Mouse (Mus musculus) embryonic fibroblast, embryonic 13.5 days (primary cell): ENCODE measurements around the gene Ube2q1. TPM values are rescaled to one million over a fixed set of nuclear protein-coding genes. Genes with fewer than 3 reads are reported as not detected.

Experiments used
- H3K27ac ChIP-seq: 2 replicates; pipeline ENCODE4 v1.5.1; 2012; ENCODE audit warnings: low read length, control low read depth, inconsistent platforms; ENCODE audit not compliant: insufficient read depth
- H3K4me1 ChIP-seq: 2 replicates; pipeline ENCODE4 v1.6.1; 2011; ENCODE audit warnings: low read length; ENCODE audit not compliant: control insufficient read depth, insufficient read depth
- H3K4me3 ChIP-seq: 2 replicates; pipeline ENCODE4 v1.5.1; 2011; ENCODE audit warnings: mild to moderate bottlenecking, control low read depth, low read length; ENCODE audit not compliant: insufficient read depth
- CTCF ChIP-seq: IDR thresholded peaks from 2 replicates; pipeline ENCODE4 v1.5.1; 2011; ENCODE audit warnings: mild to moderate bottlenecking, control low read depth, low read length, moderate library complexity, borderline replicate concordance; ENCODE audit not compliant: insufficient read depth
- POLR2A ChIP-seq: IDR thresholded peaks from 2 replicates; pipeline ENCODE4 v1.6.1; 2011; ENCODE audit warnings: low read depth, mild to moderate bottlenecking, control low read depth, low read length, moderate library complexity
- polyA plus RNA-seq: library from polyadenylated mRNA; stranded (reverse); fragments of >200 nt; gene quantifications from 2 replicates; pipeline ENCODE4 v1.2.4, GENCODE M21; 2011; ENCODE audit warnings: low read depth; ENCODE audit not compliant: missing spikeins, insufficient read length

Gene Ube2q1
- polyA plus RNA-seq, 1 experiment, result 84.9 TPM

DNA sequence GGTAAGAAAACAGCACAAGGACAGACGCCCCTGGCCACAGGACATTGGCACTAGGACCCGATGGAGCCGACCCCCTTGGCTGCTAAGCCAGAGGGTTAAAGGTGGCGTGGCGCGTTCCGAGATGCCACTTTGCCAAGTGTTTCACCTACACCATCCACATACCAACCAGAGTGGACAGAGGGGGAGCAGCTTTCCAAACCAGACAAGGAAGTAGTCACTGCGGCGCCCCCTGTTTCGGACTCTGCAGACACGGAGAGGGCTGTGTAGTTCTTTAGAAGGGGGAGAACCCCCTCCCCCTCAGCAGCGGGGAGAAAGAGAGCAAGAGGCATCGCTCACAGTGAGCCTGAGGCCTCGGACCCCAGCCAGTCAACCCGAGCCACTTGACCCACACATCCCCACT lies 29.5 kb downstream of the Ube2q1 start:
- Histone ChIP-seq H3K27ac (no peak overlapping the region), H3K4me1 (no peaks in the 10 kb centered on the region), H3K4me3 (no peak overlapping the region)
- TF ChIP-seq CTCF (no peak), POLR2A (no peak)

- Histone ChIP-seq H3K27ac (no peak overlapping the region), H3K4me1 (no peaks in the 10 kb centered on the region), H3K4me3 (no peak overlapping the region)
- TF ChIP-seq CTCF (no peak), POLR2A (no peak)
Measured at GRCm38 (mm10) chr3:89805179-89805578, 31.8 kb downstream of the Ube2q1 start.

GRCm38 (mm10) chr3:89806751-89807150 lies 33.3 kb downstream of the Ube2q1 start:
- H3K27ac ChIP-seq, result no peak overlapping the region
- no peaks in the 10 kb centered on the region for H3K4me1 ChIP-seq
- TF ChIP-seq CTCF (no peak), POLR2A (no peak)
- no peak overlapping the region for H3K4me3 ChIP-seq

GRCm38 (mm10) chr3:89807171-89807570 lies 33.8 kb downstream of the Ube2q1 start:
- no peak overlapping the region for H3K4me3 ChIP-seq
- TF ChIP-seq POLR2A (no peak), CTCF (no peak)

GRCm38 (mm10) chr3:89807881-89808280 lies 34.5 kb downstream of the Ube2q1 start:
- H3K4me3 ChIP-seq, result no peak overlapping the region
- TF ChIP-seq POLR2A (no peak), CTCF (no peak)
- no peak overlapping the region for H3K27ac ChIP-seq
- no peaks in the 10 kb centered on the region for H3K4me1 ChIP-seq

More at GRCm38 (mm10) chr3:89807171-89807570, 33.8 kb downstream of the Ube2q1 start:
- Histone ChIP-seq H3K27ac (no peak overlapping the region), H3K4me1 (no peaks in the 10 kb centered on the region)

- H3K4me1 ChIP-seq, result no peaks in the 10 kb centered on the region
- no peak overlapping the region for H3K27ac ChIP-seq
- no peak overlapping the region for H3K4me3 ChIP-seq
- no peak for TF ChIP-seq POLR2A
- TF ChIP-seq CTCF, result no peak
Measured at GRCm38 (mm10) chr3:89808638-89809037, 35.2 kb downstream of the Ube2q1 start.

DNA sequence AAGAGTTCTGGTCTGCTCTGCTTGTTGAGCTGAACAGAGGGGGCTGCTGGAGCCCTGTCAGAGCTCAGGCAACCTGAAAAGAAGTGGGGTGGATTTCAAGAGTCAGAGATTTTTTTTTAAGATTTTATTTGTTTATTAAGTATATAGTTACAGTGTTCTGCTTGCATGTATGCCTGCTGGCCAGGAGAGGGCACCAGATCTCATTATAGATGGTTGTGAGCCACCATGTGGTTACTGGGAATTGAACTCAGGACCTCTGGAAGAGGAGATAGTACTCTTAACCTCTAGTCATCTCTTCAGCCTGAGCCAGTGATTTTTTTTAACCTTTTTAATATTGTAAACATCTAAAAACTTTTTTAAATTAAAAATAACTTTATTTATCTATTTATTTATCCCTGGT lies 37.4 kb downstream of the Ube2q1 start:
- Histone ChIP-seq H3K4me1 (no peaks in the 10 kb centered on the region), H3K4me3 (no peak overlapping the region), H3K27ac (no peak overlapping the region)
- TF ChIP-seq CTCF, result no peak
- TF ChIP-seq POLR2A, result no peak

DNA sequence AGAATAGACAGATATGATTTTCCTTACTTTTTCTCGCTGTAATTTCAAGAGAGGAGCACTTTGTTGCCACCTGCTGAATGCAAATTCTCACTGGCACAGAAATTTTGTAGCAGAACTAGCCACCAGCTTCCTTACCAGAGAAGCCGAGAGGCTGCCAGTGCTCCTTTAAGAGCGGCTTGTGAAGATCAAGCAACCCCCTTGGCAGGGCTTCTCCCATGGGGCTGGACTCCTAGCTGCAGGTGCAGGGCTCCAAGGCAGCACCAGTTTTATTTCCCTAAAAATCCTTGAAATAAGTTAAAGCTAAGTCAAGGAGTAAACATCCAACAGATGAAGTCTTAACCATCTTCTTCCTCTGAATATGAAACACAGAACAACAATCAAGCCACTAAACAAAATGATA lies 38.8 kb downstream of the Ube2q1 start:
- H3K4me1 ChIP-seq, result no peaks in the 10 kb centered on the region
- TF ChIP-seq CTCF (no peak), POLR2A (no peak)
- no peak overlapping the region for H3K27ac ChIP-seq
- no peak overlapping the region for H3K4me3 ChIP-seq

GRCm38 (mm10) chr3:89814051-89814450 lies 40.6 kb downstream of the Ube2q1 start:
- H3K4me1 ChIP-seq, result no peaks in the 10 kb centered on the region
- TF ChIP-seq POLR2A (no peak), CTCF (no peak)
- H3K27ac ChIP-seq, result no peak overlapping the region
- no peak overlapping the region for H3K4me3 ChIP-seq

GRCm38 (mm10) chr3:89817056-89817455 lies 43.6 kb downstream of the Ube2q1 start:
- H3K4me1 ChIP-seq, result no peaks in the 10 kb centered on the region
- no peak overlapping the region for H3K4me3 ChIP-seq
- TF ChIP-seq POLR2A (no peak), CTCF (no peak; the same call in 1 of the 2 replicates)
- H3K27ac ChIP-seq, result no peak overlapping the region

- Histone ChIP-seq H3K4me3 (no peak overlapping the region), H3K27ac (no peak overlapping the region), H3K4me1 (no peaks in the 10 kb centered on the region)
- TF ChIP-seq POLR2A (no peak), CTCF (no peak)
Measured at GRCm38 (mm10) chr3:89818605-89819004, 45.2 kb downstream of the Ube2q1 start.
